Mouse (Mus musculus): ENCODE measurements around the gene Fate1. TPM values are rescaled to one million over a fixed set of nuclear protein-coding genes. Genes with fewer than 3 reads are reported as not detected.

The Fate1 gene
- total RNA-seq, 2 experiments from 2014 or later = not detected

Other genes with a start within 250 kb of the Fate1 start
- 10 to 100 TPM; 27.5 to 32.8 TPM for gene Vma21, start 157.1 kb upstream of the Fate1 start, total RNA-seq (2021)
- gene Gm1141, start 52.0 kb upstream of the Fate1 start, total RNA-seq (2021) = under 1 TPM; 0.79 to 0.82 TPM
- 10 to 100 TPM; 28.3 to 33.4 TPM for gene Prrg3, start 10.4 kb upstream of the Fate1 start, total RNA-seq (2021)
- gene Cnga2, start 18.9 kb downstream of the Fate1 start, total RNA-seq (2021) = under 1 TPM; 0.32 to 0.44 TPM
- not detected for gene Magea4, start 249.0 kb downstream of the Fate1 start, total RNA-seq (2021)

Data from left cerebral cortex, postnatal 4 days (tissue).